9 mouse cellular contexts compared by ENCODE assay signal in genomic region chr14:73383746-73384145, GRCm38 (mm10). TPM values are rescaled to one million over a fixed set of nuclear protein-coding genes. Genes with fewer than 3 reads are reported as not detected.
DNase-seq lines count a peak whose midpoint lies in the region; ATAC-seq lines count a peak whose summit lies in the region.
"Had no signal": no experiment of that assay in that cellular context is flagged by ENCODE, and none has a peak within 500 bp of the region (broad histone marks: within the 10 kb centered on the region; RNA-seq: fewer than 3 reads in every experiment).

No protein-coding gene starts in this region.

- 28% methylated on average over 2 of the region's 2 CpGs for WGBS in kidney, embryonic 15.5 days
- 53% methylated on average over 2 of the region's 2 CpGs for WGBS in embryonic facial prominence, embryonic 11.5 days
- WGBS in hindbrain, embryonic 16.5 days, result 33% methylated on average over 2 of the region's 2 CpGs
- WGBS in midbrain, embryonic 14.5 days, result 39% methylated on average over 2 of the region's 2 CpGs

- H3K27ac ChIP-seq in kidney, embryonic 15.5 days, result no peak overlapping the region
- H3K27ac ChIP-seq in embryonic facial prominence, embryonic 11.5 days (replicated peaks; ENCODE audit: low read depth, low read length), result no peak overlapping the region
- no peak overlapping the region for H3K27ac ChIP-seq in hindbrain, embryonic 16.5 days (ENCODE audit: low read depth, low read length)
- H3K27ac ChIP-seq in midbrain, embryonic 14.5 days (replicated peaks; ENCODE audit: low read depth, low read length), result no peak overlapping the region

- H3K9ac ChIP-seq in kidney, embryonic 15.5 days, result peak overlapping the region; percentile 99; the same call in 1 of the 2 replicates
- H3K9ac ChIP-seq in embryonic facial prominence, embryonic 11.5 days (replicated peaks; ENCODE audit: low read length), result no peak overlapping the region
- no peak overlapping the region for H3K9ac ChIP-seq in hindbrain, embryonic 16.5 days (ENCODE audit: low read depth, low read length)
- H3K9ac ChIP-seq in midbrain, embryonic 14.5 days (replicated peaks; ENCODE audit: low read length), result no peak overlapping the region

- H3K36me3 ChIP-seq in kidney, embryonic 15.5 days, result peaks cover 19% of the 10 kb centered on the region
- no peaks in the 10 kb centered on the region for H3K36me3 ChIP-seq in embryonic facial prominence, embryonic 11.5 days (replicated peaks; ENCODE audit: control insufficient read depth, insufficient read depth, low read depth, low read length)
- peaks cover 2% of the 10 kb centered on the region; the same call in 1 of the 2 replicates for H3K36me3 ChIP-seq in hindbrain, embryonic 16.5 days (ENCODE audit: control insufficient read depth, insufficient read depth, low read length)
- H3K36me3 ChIP-seq in midbrain, embryonic 14.5 days (ENCODE audit: control insufficient read depth, insufficient read depth, low read length), result peaks cover 4% of the 10 kb centered on the region; the same call in 1 of the 2 replicates

- no peaks in the 10 kb centered on the region for H3K27me3 ChIP-seq in kidney, embryonic 15.5 days
- H3K27me3 ChIP-seq in embryonic facial prominence, embryonic 11.5 days (ENCODE audit: control insufficient read depth, insufficient read depth, low read length), result no peaks in the 10 kb centered on the region
- no peaks in the 10 kb centered on the region for H3K27me3 ChIP-seq in hindbrain, embryonic 16.5 days (replicated peaks; ENCODE audit: control insufficient read depth, insufficient read depth, low read length)
- H3K27me3 ChIP-seq in midbrain, embryonic 14.5 days (ENCODE audit: control insufficient read depth, insufficient read depth, low read length), result no peaks in the 10 kb centered on the region
- H3K27me3 ChIP-seq: Patski had no signal

- H3K4me2 ChIP-seq in kidney, embryonic 15.5 days, result peak overlapping the region; percentile 59
- no peak overlapping the region; the same call in 1 of the 2 replicates for H3K4me2 ChIP-seq in embryonic facial prominence, embryonic 11.5 days (ENCODE audit: low read depth, low read length)
- H3K4me2 ChIP-seq in hindbrain, embryonic 16.5 days (ENCODE audit: low read length), result peak overlapping the region; percentile 66
- H3K4me2 ChIP-seq in midbrain, embryonic 14.5 days (ENCODE audit: low read length), result peak overlapping the region; percentile 63

- no peaks in the 10 kb centered on the region for H3K9me3 ChIP-seq in kidney, embryonic 15.5 days (replicated peaks)
- H3K9me3 ChIP-seq in embryonic facial prominence, embryonic 11.5 days (replicated peaks; ENCODE audit: control insufficient read depth, low read length), result no peaks in the 10 kb centered on the region
- H3K9me3 ChIP-seq in hindbrain, embryonic 16.5 days (ENCODE audit: control insufficient read depth, low read length), result no peaks in the 10 kb centered on the region
- no peaks in the 10 kb centered on the region for H3K9me3 ChIP-seq in midbrain, embryonic 14.5 days (ENCODE audit: control insufficient read depth, low read length)

- H3K4me3 ChIP-seq in kidney, embryonic 15.5 days (replicated peaks), result peak overlapping the region; percentile 97
- H3K4me3 ChIP-seq in embryonic facial prominence, embryonic 11.5 days (ENCODE audit: low read depth, low read length), result 0 out of 2 replicates have a peak overlapping the region, but pooled peaks have one; percentile 77
- peak overlapping the region; percentile 100 for H3K4me3 ChIP-seq in hindbrain, embryonic 16.5 days (ENCODE audit: low read length)
- H3K4me3 ChIP-seq in midbrain, embryonic 14.5 days (replicated peaks; ENCODE audit: low read depth, low read length), result peak overlapping the region; percentile 96

- no peak for ATAC-seq in kidney, embryonic 15.5 days (replicated peaks; ENCODE audit: low FRiP score)
- no peak for ATAC-seq in embryonic facial prominence, embryonic 11.5 days (replicated peaks; ENCODE audit: insufficient number of reproducible peaks, low FRiP score, low TSS enrichment, low read depth)
- ATAC-seq in hindbrain, embryonic 16.5 days, result no peak
- no peak for ATAC-seq in midbrain, embryonic 14.5 days (ENCODE audit: low FRiP score, low TSS enrichment)
- ATAC-seq: Patski had no signal

- H3K4me1 ChIP-seq in kidney, embryonic 15.5 days, result peaks cover 51% of the 10 kb centered on the region
- H3K4me1 ChIP-seq in embryonic facial prominence, embryonic 11.5 days (ENCODE audit: control insufficient read depth, insufficient read depth, low read length), result peaks cover 3% of the 10 kb centered on the region; the same call in 1 of the 2 replicates
- H3K4me1 ChIP-seq in hindbrain, embryonic 16.5 days (ENCODE audit: control insufficient read depth, insufficient read depth, low read depth, low read length), result peaks cover 27% of the 10 kb centered on the region
- H3K4me1 ChIP-seq in midbrain, embryonic 14.5 days (ENCODE audit: control insufficient read depth, insufficient read depth, low read length), result peaks cover 33% of the 10 kb centered on the region

- no peak for DNase-seq in kidney, postnatal 36 days
- no peak for DNase-seq in embryonic facial prominence, embryonic 11.5 days (ENCODE audit: low spot score)
- DNase-seq in midbrain, embryonic 14.5 days, result no peak
- no peak for DNase-seq in thymus, postnatal 0 days (ENCODE audit: low spot score)
- no peak for DNase-seq in adrenal gland, postnatal 25 days
- DNase-seq in embryo, embryonic 10 days (ENCODE audit: low spot score), result no peak

RNA-seq across cellular contexts. Expression of gene Itm2b, which starts 1.3 kb away (rescaled TPM):
- polyA plus RNA-seq in kidney, embryonic 15.5 days (2015; fragmentation: Nextera tagmentation; extraction: Ambion mirVana), result 910 and 925 TPM in 2 replicates
- polyA plus RNA-seq in embryonic facial prominence, embryonic 11.5 days (2014; fragmentation: Nextera tagmentation; extraction: Ambion mirVana), result 378 and 386 TPM in 2 replicates
- polyA plus RNA-seq in hindbrain, embryonic 16.5 days (2015; fragmentation: Nextera tagmentation; extraction: Ambion mirVana), result 786 and 849 TPM in 2 replicates
- polyA plus RNA-seq in midbrain, embryonic 14.5 days (2014; fragmentation: Nextera tagmentation; extraction: Ambion mirVana), result 599 and 615 TPM in 2 replicates
- polyA plus RNA-seq in thymus, postnatal 0 days (2015; fragmentation: Nextera tagmentation; extraction: Ambion mirVana), result 1,456 and 1,514 TPM in 2 replicates
- total RNA-seq in adrenal gland, postnatal 25 days (2021), result 881 and 1,010 TPM in 2 replicates

RNA-seq across cellular contexts. Expression of gene Rb1, which starts 58.1 kb away (rescaled TPM):
- 16.2 and 19.5 TPM in 2 replicates for polyA plus RNA-seq in kidney, embryonic 15.5 days (2015; fragmentation: Nextera tagmentation; extraction: Ambion mirVana)
- polyA plus RNA-seq in embryonic facial prominence, embryonic 11.5 days (2014; fragmentation: Nextera tagmentation; extraction: Ambion mirVana), result 25.6 and 26.2 TPM in 2 replicates
- polyA plus RNA-seq in hindbrain, embryonic 16.5 days (2015; fragmentation: Nextera tagmentation; extraction: Ambion mirVana), result 20.4 and 22.3 TPM in 2 replicates
- 36.3 and 36.4 TPM in 2 replicates for polyA plus RNA-seq in midbrain, embryonic 14.5 days (2014; fragmentation: Nextera tagmentation; extraction: Ambion mirVana)
- 51.7 and 54.3 TPM in 2 replicates for polyA plus RNA-seq in thymus, postnatal 0 days (2015; fragmentation: Nextera tagmentation; extraction: Ambion mirVana)
- 19.8 and 21.3 TPM in 2 replicates for total RNA-seq in adrenal gland, postnatal 25 days (2021)
